11 mouse cellular contexts compared by ENCODE assay signal in the genomic region with DNA sequence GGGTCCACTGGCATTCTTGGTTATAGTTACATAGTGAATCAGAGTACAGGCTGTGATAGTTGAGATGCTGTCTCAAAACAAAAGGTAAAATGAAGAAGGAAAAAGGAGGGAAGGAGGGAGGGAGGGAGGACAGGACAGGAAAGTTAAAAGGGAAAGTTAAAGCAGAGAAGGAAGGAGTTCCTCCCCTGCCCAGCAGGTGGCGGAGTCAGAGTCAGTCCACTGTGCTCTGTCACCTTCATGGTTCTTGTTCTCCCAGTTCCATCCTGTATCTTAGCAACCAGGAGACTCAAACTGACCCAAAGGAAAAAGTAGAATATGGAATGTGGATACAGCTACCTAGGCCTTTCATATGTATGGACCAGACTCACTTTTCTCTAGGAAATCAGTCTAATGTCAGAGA.
DNase-seq lines count a peak whose midpoint lies in the region; ATAC-seq and TF ChIP-seq lines count a peak whose summit lies in the region.
"Had no signal": no experiment of that assay in that cellular context is flagged by ENCODE, and none has a peak within 500 bp of the region (broad histone marks: within the 10 kb centered on the region; RNA-seq: fewer than 3 reads in every experiment).

No protein-coding gene starts in this region.

- H3K4me1 ChIP-seq in testis, adult 2 months (ENCODE audit: control insufficient read depth, insufficient read depth, low read length): peaks cover 6% of the 10 kb centered on the region

- TF ChIP-seq CTCF in testis, adult 2 months (IDR thresholded peaks at IDR 0.05; ENCODE audit: control insufficient read depth, insufficient read depth, insufficient replicate concordance, low read depth, low read length): peak; percentile 59; the same call in 1 of the 2 replicates

- no peaks in the 10 kb centered on the region for H3K36me3 ChIP-seq in testis, adult 2 months (ENCODE audit: control insufficient read depth, insufficient read depth, low read length)
- H3K36me3 ChIP-seq: limb, embryonic 15.5 days had no signal

- ATAC-seq in megakaryocyte-erythroid progenitor cell, adult 5-6 weeks (replicated peaks; ENCODE audit: low FRiP score, low TSS enrichment, poor library complexity, severe bottlenecking): peak; percentile 68; the same call in 1 of the 2 replicates
- ATAC-seq in frontal cortex, adult (ENCODE audit: low TSS enrichment): no peak
- ATAC-seq: activated CD4-positive, CD25-positive, alpha-beta regulatory T cell, adult 4 months had no signal

- TF ChIP-seq POLR2A in testis, adult 2 months (IDR thresholded peaks at IDR 0.05; ENCODE audit: control insufficient read depth, low read depth, low read length): peak; percentile 35; the same call in 1 of the 2 replicates

- peak overlapping the region; percentile 65 for H3K4me3 ChIP-seq in testis, adult 2 months (ENCODE audit: control insufficient read depth, low read depth, low read length)
- H3K4me3 ChIP-seq: limb, embryonic 15.5 days had no signal

- DNase-seq in adrenal gland, postnatal 10 days: peak; percentile 35
- DNase-seq in adrenal gland, postnatal 4 days (ENCODE audit: low spot score in 2 of 2): no peak
- peak; percentile 20 for DNase-seq in kidney, adult 18-20 months
- no peak for DNase-seq in kidney, adult 11 months
- DNase-seq in testis, postnatal 14 days (ENCODE audit: low spot score): no peak
- DNase-seq: cerebellum, adult 9-11 months had no signal

- no peak overlapping the region for H3K27ac ChIP-seq in testis, adult 2 months (ENCODE audit: control insufficient read depth, insufficient read depth, low read depth, low read length)
- H3K27ac ChIP-seq: limb, embryonic 15.5 days had no signal

- H3K27me3 ChIP-seq in testis, adult 2 months (ENCODE audit: control insufficient read depth, insufficient read depth, low read length): no peaks in the 10 kb centered on the region
- H3K27me3 ChIP-seq: limb, embryonic 15.5 days had no signal

Comparison
In these comparisons a context has a peak if more than half of its experiments do, and no peak if none do; other contexts are left out.
1. DNase-seq: peak in adrenal gland, postnatal 10 days (single experiment) and kidney, adult 18-20 months (single experiment); none in adrenal gland, postnatal 4 days (0 of 2), kidney, adult 11 months (single experiment) and testis, postnatal 14 days (single experiment).